Mouse (Mus musculus): ENCODE measurements around the gene Trim41. TPM values are rescaled to one million over a fixed set of nuclear protein-coding genes. Genes with fewer than 3 reads are reported as not detected.

Trim41 gene
- polyA plus RNA-seq, 1 experiment from 2014 or later, result 5.7 TPM

DNA sequence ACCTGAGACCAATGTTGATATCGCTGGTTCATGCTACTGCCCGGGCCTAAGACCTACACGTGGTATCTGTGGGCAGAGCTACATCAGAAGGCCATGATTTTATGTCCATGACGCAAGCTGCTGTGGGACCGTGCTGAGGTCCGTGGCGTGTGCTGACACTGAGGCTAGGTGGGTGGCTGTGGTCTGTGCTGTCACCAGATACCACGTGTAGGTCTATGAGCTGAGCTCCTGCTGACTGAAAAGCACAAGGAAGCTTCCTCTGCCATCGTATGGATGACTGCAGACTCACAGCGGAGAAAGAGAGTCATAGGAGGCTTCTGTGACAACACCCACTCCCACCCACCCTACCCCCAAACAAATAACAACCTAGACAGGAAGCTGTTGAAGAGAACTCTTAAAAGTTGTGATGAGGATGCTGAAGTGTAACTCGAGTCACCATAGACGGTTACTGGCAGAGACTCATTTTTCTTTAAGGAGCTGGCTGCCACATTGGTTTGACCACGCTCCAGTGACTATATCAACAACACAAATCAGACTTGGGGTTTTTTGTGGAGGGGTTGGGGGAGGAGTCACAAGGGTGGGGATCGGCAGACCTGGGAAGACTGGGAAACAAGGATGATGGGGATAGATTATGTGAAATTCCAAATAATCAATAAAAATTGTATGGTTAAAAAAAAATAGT, 49.8 kb downstream of the Trim41 start:
- Histone ChIP-seq H3K36me3 (ENCODE audit: control insufficient read depth, insufficient read depth, low read length) (no peaks in the 10 kb centered on the region), H3K27me3 (ENCODE audit: control insufficient read depth, insufficient read depth, low read length) (no peaks in the 10 kb centered on the region), H3K4me2 (ENCODE audit: low read depth, severe bottlenecking) (no peak overlapping the region), H3K9me3 (ENCODE audit: control insufficient read depth, low read length) (no peaks in the 10 kb centered on the region), H3K27ac (replicated peaks; ENCODE audit: low read depth, low read length) (no peak overlapping the region), H3K4me1 (ENCODE audit: control insufficient read depth, insufficient read depth, low read length) (no peaks in the 10 kb centered on the region), H3K4me3 (ENCODE audit: low read depth, low read length) (no peak overlapping the region), H3K9ac (ENCODE audit: low read length) (no peak overlapping the region)
- ATAC-seq (ENCODE audit: insufficient number of reproducible peaks, low FRiP score, low TSS enrichment, low read depth) (no peak), DNase-seq (ENCODE audit: low spot score) (no peak)
- WGBS, result 85% methylated on average over 14 of the region's 14 CpGs

DNA sequence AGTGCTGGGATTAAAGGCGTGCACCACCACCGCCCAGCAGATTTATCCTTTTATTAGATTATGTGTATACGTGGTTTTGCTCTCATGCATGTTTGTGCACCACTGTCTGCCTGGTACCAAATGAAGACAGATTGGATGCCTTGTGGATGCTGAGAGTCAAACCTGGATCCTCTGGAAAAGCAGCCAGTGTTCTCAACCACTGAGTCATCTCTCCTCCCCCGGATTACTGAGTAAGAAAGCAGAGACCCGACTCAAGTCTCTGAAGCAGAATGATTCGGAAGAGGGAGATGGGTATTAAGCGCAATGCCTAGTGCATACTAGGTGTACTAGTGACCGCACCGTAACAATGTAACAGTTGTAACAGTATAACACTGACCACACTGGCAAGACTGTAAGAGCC, 53.0 kb downstream of the Trim41 start:
- WGBS, result 90% methylated on average over 9 of the region's 9 CpGs
- DNase-seq (ENCODE audit: low spot score), result no peak
- ATAC-seq (ENCODE audit: insufficient number of reproducible peaks, low FRiP score, low TSS enrichment, low read depth), result no peak
- H3K9ac ChIP-seq (ENCODE audit: low read length), result no peak overlapping the region
- H3K27me3 ChIP-seq (ENCODE audit: control insufficient read depth, insufficient read depth, low read length), result no peaks in the 10 kb centered on the region
- H3K27ac ChIP-seq (replicated peaks; ENCODE audit: low read depth, low read length), result no peak overlapping the region
- H3K4me3 ChIP-seq (ENCODE audit: low read depth, low read length), result no peak overlapping the region
- no peak overlapping the region for H3K4me2 ChIP-seq (ENCODE audit: low read depth, severe bottlenecking)
- H3K9me3 ChIP-seq (ENCODE audit: control insufficient read depth, low read length), result no peaks in the 10 kb centered on the region
- H3K36me3 ChIP-seq (ENCODE audit: control insufficient read depth, insufficient read depth, low read length), result no peaks in the 10 kb centered on the region
- H3K4me1 ChIP-seq (ENCODE audit: control insufficient read depth, insufficient read depth, low read length), result no peaks in the 10 kb centered on the region

DNA sequence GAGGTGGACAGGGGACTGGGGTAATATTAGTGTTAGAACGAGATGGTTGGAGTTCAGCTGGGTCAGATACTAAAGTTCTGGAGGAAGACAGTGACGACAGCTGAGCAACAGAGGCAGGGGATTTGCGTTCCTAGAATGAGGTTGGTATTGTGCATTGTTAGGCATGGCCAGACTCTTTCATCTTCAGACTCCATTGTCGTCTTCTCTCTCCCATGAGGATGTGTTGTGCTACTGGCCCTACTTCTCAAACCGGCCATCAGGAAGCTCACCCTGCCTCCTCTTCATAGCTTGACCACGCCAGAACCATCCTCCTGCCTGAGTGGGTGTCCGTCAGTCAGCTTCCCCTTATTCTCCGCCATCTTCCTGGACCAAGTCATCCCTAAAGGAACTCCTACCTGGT, 58.1 kb downstream of the Trim41 start:
- Histone ChIP-seq H3K4me1 (ENCODE audit: control insufficient read depth, insufficient read depth, low read length) (no peaks in the 10 kb centered on the region), H3K4me3 (ENCODE audit: low read depth, low read length) (no peak overlapping the region), H3K4me2 (ENCODE audit: low read depth, severe bottlenecking) (no peak overlapping the region), H3K9ac (ENCODE audit: low read length) (no peak overlapping the region), H3K36me3 (ENCODE audit: control insufficient read depth, insufficient read depth, low read length) (no peaks in the 10 kb centered on the region), H3K9me3 (ENCODE audit: control insufficient read depth, low read length) (no peaks in the 10 kb centered on the region), H3K27me3 (ENCODE audit: control insufficient read depth, insufficient read depth, low read length) (no peaks in the 10 kb centered on the region), H3K27ac (replicated peaks; ENCODE audit: low read depth, low read length) (no peak overlapping the region)
- DNase-seq (ENCODE audit: low spot score) (no peak), ATAC-seq (ENCODE audit: insufficient number of reproducible peaks, low FRiP score, low TSS enrichment, low read depth) (no peak)
- WGBS, result 83% methylated on average over 8 of the region's 8 CpGs

Other genes with a start within 250 kb of the Trim41 start
- 805 and 864 TPM in 2 replicates for gene Rack1, start 17.0 kb downstream of the Trim41 start, polyA plus RNA-seq (2014; fragmentation: Nextera tagmentation; extraction: Ambion mirVana)
- gene Trim7, start 8.8 kb upstream of the Trim41 start, polyA plus RNA-seq (2014; fragmentation: Nextera tagmentation; extraction: Ambion mirVana), result 0.25 and 0.41 TPM in 2 replicates
- gene Gm12184, start 9.3 kb upstream of the Trim41 start, polyA plus RNA-seq (2014; fragmentation: Nextera tagmentation; extraction: Ambion mirVana), result 9.4 and 13.5 TPM in 2 replicates
- gene Irgm1, start 54.3 kb upstream of the Trim41 start, polyA plus RNA-seq (2014; fragmentation: Nextera tagmentation; extraction: Ambion mirVana), result 1.1 and 1.7 TPM in 2 replicates
- 0.34 TPM in 1 of 2 replicates, not detected in the other for gene Gm5431, start 84.9 kb upstream of the Trim41 start, polyA plus RNA-seq (2014; fragmentation: Nextera tagmentation; extraction: Ambion mirVana)
- 0.91 and 2.0 TPM in 2 replicates for gene Psme2b, start 128.8 kb upstream of the Trim41 start, polyA plus RNA-seq (2014; fragmentation: Nextera tagmentation; extraction: Ambion mirVana)
- gene Olfr56, start 161.5 kb upstream of the Trim41 start, polyA plus RNA-seq (2014; fragmentation: Nextera tagmentation; extraction: Ambion mirVana), result not detected in 2 replicates
- 0.12 TPM in 1 of 2 replicates, not detected in the other for gene 9930111J21Rik1, start 162.0 kb upstream of the Trim41 start, polyA plus RNA-seq (2014; fragmentation: Nextera tagmentation; extraction: Ambion mirVana)
- gene Gm12185, start 174.9 kb upstream of the Trim41 start, polyA plus RNA-seq (2014; fragmentation: Nextera tagmentation; extraction: Ambion mirVana), result not detected in 2 replicates
- gene Tgtp1, start 176.8 kb upstream of the Trim41 start, polyA plus RNA-seq (2014; fragmentation: Nextera tagmentation; extraction: Ambion mirVana), result not detected in 2 replicates
- gene 9930111J21Rik2, start 233.9 kb upstream of the Trim41 start, polyA plus RNA-seq (2014; fragmentation: Nextera tagmentation; extraction: Ambion mirVana), result 0.03 and 0.17 TPM in 2 replicates
- not detected in 2 replicates for gene Tgtp2, start 246.9 kb upstream of the Trim41 start, polyA plus RNA-seq (2014; fragmentation: Nextera tagmentation; extraction: Ambion mirVana)